Mouse (Mus musculus) limb, embryonic 10.5 days (tissue): ENCODE measurements around the gene Ncor2. TPM values are rescaled to one million over a fixed set of nuclear protein-coding genes. Genes with fewer than 3 reads are reported as not detected.

Source experiments
- DNase-seq: peaks from one replicate; pipeline ENCODE4 v3.0.0-alpha.2; 2017; ENCODE audit warnings: low spot score
- H3K27ac ChIP-seq: fragments of 300-500 bp; sonication (generic); 2 replicates; pipeline ENCODE4 v1.5.1; 2016; ENCODE audit warnings: mild to moderate bottlenecking
- H3K27me3 ChIP-seq: fragments of 300-500 bp; sonication (generic); 2 replicates; pipeline ENCODE4 v1.6.1; 2016; ENCODE audit warnings: low read depth, mild to moderate bottlenecking; ENCODE audit not compliant: poor library complexity, severe bottlenecking
- H3K36me3 ChIP-seq: fragments of 300-500 bp; sonication (generic); 2 replicates; pipeline ENCODE4 v1.6.1; 2016; ENCODE audit warnings: mild to moderate bottlenecking, moderate library complexity
- H3K4me1 ChIP-seq: fragments of 300-500 bp; sonication (generic); 2 replicates; pipeline ENCODE4 v1.6.1; 2016
- H3K4me3 ChIP-seq: fragments of 300-500 bp; sonication (generic); 2 replicates; pipeline ENCODE4 v1.5.1; 2016; ENCODE audit warnings: mild to moderate bottlenecking, moderate library complexity
- H3K9me3 ChIP-seq: fragments of 300-500 bp; sonication (generic); replicated peaks from 2 replicates; pipeline ENCODE4 v1.6.1; 2016; ENCODE audit warnings: mild to moderate bottlenecking
- WGBS: fragments of 180-500 bp; shearing (Covaris S2); methylation state at CpG from one replicate; pipeline ENCODE4 v1.1.7; 2016; 5-methylcytosine and 5-hydroxymethylcytosine counted together
- polyA plus RNA-seq: library from polyadenylated mRNA; unstranded; fragments of >200 nt; fragmentation: Nextera tagmentation; extraction: Ambion mirVana; gene quantifications from 2 replicates; pipeline ENCODE4 v1.2.1, GENCODE M21; 2016

The Ncor2 gene
- polyA plus RNA-seq, 1 experiment from 2014 or later, result 26.8 TPM

GRCm38 (mm10) chr5:125174726-125175672 is 4.0 kb downstream of the Ncor2 start:
- H3K27ac ChIP-seq, result no peak overlapping the region
- peaks cover 4% of the 10 kb centered on the region; the same call in 1 of the 2 replicates for H3K36me3 ChIP-seq
- H3K27me3 ChIP-seq, result no peaks in the 10 kb centered on the region
- no peaks in the 10 kb centered on the region for H3K9me3 ChIP-seq
- no peak overlapping the region for H3K4me3 ChIP-seq
- WGBS, result 66% methylated on average over 13 of the region's 13 CpGs
- no peak for DNase-seq
- peaks cover 86% of the 10 kb centered on the region for H3K4me1 ChIP-seq

GRCm38 (mm10) chr5:125173868-125174267 is 5.2 kb downstream of the Ncor2 start:
- Histone ChIP-seq H3K36me3 (peaks cover 6% of the 10 kb centered on the region; the same call in 1 of the 2 replicates), H3K4me1 (peaks cover 89% of the 10 kb centered on the region), H3K9me3 (no peaks in the 10 kb centered on the region), H3K4me3 (no peak overlapping the region), H3K27ac (no peak overlapping the region), H3K27me3 (no peaks in the 10 kb centered on the region)
- DNase-seq, result no peak
- 85% methylated on average over 1 of the region's 1 CpGs for WGBS

GRCm38 (mm10) chr5:125172831-125173615 is 6.0 kb downstream of the Ncor2 start:
- 55% methylated on average over 12 of the region's 12 CpGs for WGBS
- Histone ChIP-seq H3K36me3 (peaks cover 6% of the 10 kb centered on the region; the same call in 1 of the 2 replicates), H3K4me3 (no peak overlapping the region), H3K27ac (no peak overlapping the region), H3K4me1 (peaks cover 90% of the 10 kb centered on the region), H3K9me3 (no peaks in the 10 kb centered on the region), H3K27me3 (no peaks in the 10 kb centered on the region)
- no peak for DNase-seq

- no peaks in the 10 kb centered on the region for H3K27me3 ChIP-seq
- 74% methylated on average over 6 of the region's 6 CpGs for WGBS
- no peak for DNase-seq
- H3K4me3 ChIP-seq, result no peak overlapping the region
- H3K9me3 ChIP-seq, result no peaks in the 10 kb centered on the region
- no peak overlapping the region for H3K27ac ChIP-seq
- H3K4me1 ChIP-seq, result peaks cover 86% of the 10 kb centered on the region
- peaks cover 11% of the 10 kb centered on the region for H3K36me3 ChIP-seq
Observed at GRCm38 (mm10) chr5:125171259-125171658, 7.8 kb downstream of the Ncor2 start.

- WGBS, result 83% methylated on average over 11 of the region's 11 CpGs
- Histone ChIP-seq H3K27ac (no peak overlapping the region; the same call in 1 of the 2 replicates), H3K4me1 (peaks cover 86% of the 10 kb centered on the region)
Observed at GRCm38 (mm10) chr5:125170107-125170842, 8.7 kb downstream of the Ncor2 start.

GRCm38 (mm10) chr5:125168101-125168500 is 10.9 kb downstream of the Ncor2 start:
- WGBS, result 87% methylated on average over 7 of the region's 7 CpGs
- no peak for DNase-seq
- no peak overlapping the region for H3K27ac ChIP-seq
- H3K36me3 ChIP-seq, result peaks cover 8% of the 10 kb centered on the region; the same call in 1 of the 2 replicates
- H3K4me3 ChIP-seq, result no peak overlapping the region
- peaks cover 90% of the 10 kb centered on the region for H3K4me1 ChIP-seq
- H3K27me3 ChIP-seq, result no peaks in the 10 kb centered on the region
- no peaks in the 10 kb centered on the region for H3K9me3 ChIP-seq

More at GRCm38 (mm10) chr5:125170107-125170842, 8.7 kb downstream of the Ncor2 start:
- H3K27me3 ChIP-seq, result no peaks in the 10 kb centered on the region
- DNase-seq, result no peak
- peaks cover 11% of the 10 kb centered on the region for H3K36me3 ChIP-seq
- H3K4me3 ChIP-seq, result no peak overlapping the region
- H3K9me3 ChIP-seq, result no peaks in the 10 kb centered on the region

- Histone ChIP-seq H3K27me3 (no peaks in the 10 kb centered on the region), H3K36me3 (peaks cover 8% of the 10 kb centered on the region; the same call in 1 of the 2 replicates), H3K27ac (no peak overlapping the region), H3K4me1 (peaks cover 90% of the 10 kb centered on the region), H3K9me3 (no peaks in the 10 kb centered on the region), H3K4me3 (no peak overlapping the region)
- DNase-seq, result no peak
- WGBS, result 78% methylated on average over 5 of the region's 5 CpGs
Observed at GRCm38 (mm10) chr5:125167524-125167923, 11.5 kb downstream of the Ncor2 start.

GRCm38 (mm10) chr5:125165993-125166392 is 13.0 kb downstream of the Ncor2 start:
- H3K27me3 ChIP-seq, result no peaks in the 10 kb centered on the region
- peaks cover 84% of the 10 kb centered on the region for H3K4me1 ChIP-seq
- no peak for DNase-seq
- no peak overlapping the region for H3K27ac ChIP-seq
- H3K4me3 ChIP-seq, result no peak overlapping the region
- H3K9me3 ChIP-seq, result no peaks in the 10 kb centered on the region
- H3K36me3 ChIP-seq, result peaks cover 10% of the 10 kb centered on the region; the same call in 1 of the 2 replicates
- 85% methylated on average over 14 of the region's 14 CpGs for WGBS

GRCm38 (mm10) chr5:125164465-125165167 is 14.4 kb downstream of the Ncor2 start:
- H3K27me3 ChIP-seq, result no peaks in the 10 kb centered on the region
- DNase-seq, result no peak
- H3K4me1 ChIP-seq, result peaks cover 84% of the 10 kb centered on the region
- no peak overlapping the region for H3K4me3 ChIP-seq
- 21% methylated on average over 12 of the region's 12 CpGs for WGBS
- H3K9me3 ChIP-seq, result no peaks in the 10 kb centered on the region
- peak overlapping the region; percentile 16; the same call in 1 of the 2 replicates for H3K27ac ChIP-seq
- peaks cover 10% of the 10 kb centered on the region; the same call in 1 of the 2 replicates for H3K36me3 ChIP-seq

- peaks cover 7% of the 10 kb centered on the region; the same call in 1 of the 2 replicates for H3K36me3 ChIP-seq
- H3K27ac ChIP-seq, result peak overlapping the region; percentile 22
- H3K4me3 ChIP-seq, result no peak overlapping the region
- no peak for DNase-seq
- 53% methylated on average over 8 of the region's 8 CpGs for WGBS
- no peaks in the 10 kb centered on the region for H3K27me3 ChIP-seq
- peaks cover 87% of the 10 kb centered on the region for H3K4me1 ChIP-seq
- H3K9me3 ChIP-seq, result no peaks in the 10 kb centered on the region
Observed at GRCm38 (mm10) chr5:125163441-125164050, 15.5 kb downstream of the Ncor2 start.

- no peaks in the 10 kb centered on the region for H3K27me3 ChIP-seq
- 88% methylated on average over 1 of the region's 3 CpGs for WGBS
- H3K9me3 ChIP-seq, result no peaks in the 10 kb centered on the region
- no peak overlapping the region for H3K27ac ChIP-seq
- peaks cover 7% of the 10 kb centered on the region; the same call in 1 of the 2 replicates for H3K36me3 ChIP-seq
- peaks cover 92% of the 10 kb centered on the region for H3K4me1 ChIP-seq
- no peak for DNase-seq
- no peak overlapping the region for H3K4me3 ChIP-seq
Observed at GRCm38 (mm10) chr5:125162461-125162860, 16.6 kb downstream of the Ncor2 start.
